Mouse (Mus musculus) ES-Bruce4 (cell line): Measurements from ENCODE around the gene Apold1. TPM values are rescaled to one million over a fixed set of nuclear protein-coding genes. Genes with fewer than 3 reads are reported as not detected.

ENCODE experiments used
- H3K27ac ChIP-seq: 2 replicates; pipeline ENCODE4 v1.5.1; 2012; ENCODE audit warnings: low read length, inconsistent platforms; ENCODE audit not compliant: insufficient read depth
- H3K27me3 ChIP-seq: 2 replicates; pipeline ENCODE4 v1.6.1; 2012; ENCODE audit warnings: mild to moderate bottlenecking, low read length, inconsistent platforms; ENCODE audit not compliant: control insufficient read depth, poor library complexity, insufficient read depth, severe bottlenecking
- H3K36me3 ChIP-seq: 2 replicates; pipeline ENCODE4 v1.6.1; 2012; ENCODE audit warnings: inconsistent platforms, mild to moderate bottlenecking, low read length, moderate library complexity; ENCODE audit not compliant: control insufficient read depth, poor library complexity, insufficient read depth, severe bottlenecking
- H3K4me1 ChIP-seq: one replicate; pipeline ENCODE4 v1.8.1; 2011; ENCODE audit warnings: low read length; ENCODE audit not compliant: control insufficient read depth, insufficient read depth
- H3K4me3 ChIP-seq: 2 replicates; pipeline ENCODE4 v1.5.1; 2011; ENCODE audit warnings: low read depth, mild to moderate bottlenecking, low read length
- H3K9ac ChIP-seq: 2 replicates; pipeline ENCODE4 v1.6.1; 2012; ENCODE audit warnings: low read depth, mild to moderate bottlenecking, inconsistent platforms; ENCODE audit not compliant: poor library complexity, severe bottlenecking
- H3K9me3 ChIP-seq: replicated peaks from 2 replicates; pipeline ENCODE4 v1.6.1; 2012; ENCODE audit warnings: mild to moderate bottlenecking, low read length, inconsistent platforms; ENCODE audit not compliant: control insufficient read depth, poor library complexity, insufficient read depth, severe bottlenecking
- CTCF ChIP-seq: IDR thresholded peaks from one replicate; pipeline ENCODE4 v1.8.1; 2011; ENCODE audit warnings: low read depth, low read length
- EP300 ChIP-seq: IDR thresholded peaks from 2 replicates; pipeline ENCODE4 v1.6.1; 2011; ENCODE audit warnings: low read depth, low read length; ENCODE audit not compliant: insufficient read depth
- POLR2A ChIP-seq: IDR thresholded peaks from one replicate; pipeline ENCODE4 v1.8.1; 2011; ENCODE audit warnings: low read length; ENCODE audit not compliant: insufficient read depth
- polyA plus RNA-seq: library from polyadenylated mRNA; stranded (reverse); fragments of >200 nt; gene quantifications from 2 replicates; pipeline ENCODE4 v1.2.4, GENCODE M21; 2011; ENCODE audit warnings: low read depth; ENCODE audit not compliant: missing spikeins, insufficient read depth, insufficient read length

Apold1 gene
- polyA plus RNA-seq, 1 experiment: 0.39 TPM

- Histone ChIP-seq H3K9me3 (no peaks in the 10 kb centered on the region), H3K9ac (no peak overlapping the region), H3K4me1 (no peaks in the 10 kb centered on the region), H3K27ac (no peak overlapping the region), H3K27me3 (no peaks in the 10 kb centered on the region), H3K4me3 (no peak overlapping the region), H3K36me3 (peaks cover 17% of the 10 kb centered on the region)
- TF ChIP-seq CTCF: peak; percentile 10
- TF ChIP-seq EP300: no peak
Measured at GRCm38 (mm10) chr6:135026232-135026631, 44.7 kb downstream of the Apold1 start.

- H3K27ac ChIP-seq: no peak overlapping the region
- H3K9ac ChIP-seq: no peak overlapping the region
- no peaks in the 10 kb centered on the region for H3K4me1 ChIP-seq
- no peaks in the 10 kb centered on the region for H3K9me3 ChIP-seq
- no peak overlapping the region for H3K4me3 ChIP-seq
- no peak for TF ChIP-seq POLR2A
- TF ChIP-seq CTCF: no peak
- H3K36me3 ChIP-seq: peaks cover 13% of the 10 kb centered on the region
- no peaks in the 10 kb centered on the region for H3K27me3 ChIP-seq
Measured at GRCm38 (mm10) chr6:135026755-135027154, 45.2 kb downstream of the Apold1 start.

- H3K9me3 ChIP-seq: no peaks in the 10 kb centered on the region
- no peaks in the 10 kb centered on the region for H3K4me1 ChIP-seq
- no peak overlapping the region for H3K4me3 ChIP-seq
- no peak overlapping the region for H3K27ac ChIP-seq
- no peaks in the 10 kb centered on the region for H3K27me3 ChIP-seq
- no peaks in the 10 kb centered on the region; the same call in 1 of the 2 replicates for H3K36me3 ChIP-seq
- H3K9ac ChIP-seq: no peak overlapping the region
- no peak for TF ChIP-seq POLR2A
- TF ChIP-seq EP300: no peak
- TF ChIP-seq CTCF: no peak
Measured at GRCm38 (mm10) chr6:135029246-135029645, 47.7 kb downstream of the Apold1 start.

Other genes starting within 250 kb of the Apold1 start
- gene Dusp16, start 189.1 kb upstream of the Apold1 start, polyA plus RNA-seq: 35.6 and 43.9 TPM in 2 replicates
- gene Crebl2, start 151.6 kb upstream of the Apold1 start, polyA plus RNA-seq: 6.1 and 7.6 TPM in 2 replicates
- gene Gpr19, start 83.1 kb upstream of the Apold1 start, polyA plus RNA-seq: 26.3 and 26.8 TPM in 2 replicates
- 37.2 and 38.4 TPM in 2 replicates for gene Cdkn1b, start 61.3 kb upstream of the Apold1 start, polyA plus RNA-seq
- gene Ddx47, start 29.9 kb downstream of the Apold1 start, polyA plus RNA-seq: 114 and 123 TPM in 2 replicates
- gene Gprc5a, start 83.9 kb downstream of the Apold1 start, polyA plus RNA-seq: 46.0 and 48.4 TPM in 2 replicates
- not detected in 2 replicates for gene Gprc5d, start 136.6 kb downstream of the Apold1 start, polyA plus RNA-seq
- gene Fam234b, start 216.3 kb downstream of the Apold1 start, polyA plus RNA-seq: 6.3 and 7.4 TPM in 2 replicates
- 12.8 and 13.5 TPM in 2 replicates for gene Hebp1, start 216.3 kb downstream of the Apold1 start, polyA plus RNA-seq